Mouse (Mus musculus): ENCODE measurements around the gene Mmp11.

Gene Mmp11

GRCm38 (mm10) chr10:75937851-75938643 lies 1.8 kb upstream of the Mmp11 start:
- DNase-seq (ENCODE audit: extremely low spot score), result no peak

- no peak for DNase-seq (ENCODE audit: extremely low spot score)
Measured at GRCm38 (mm10) chr10:75936909-75937667, 792 bp upstream of the Mmp11 start.

- no peak for DNase-seq (ENCODE audit: extremely low spot score)
Measured at GRCm38 (mm10) chr10:75934991-75935390, 1.3 kb downstream of the Mmp11 start.

- no peak for DNase-seq (ENCODE audit: extremely low spot score)
Measured at GRCm38 (mm10) chr10:75932891-75933290, 3.4 kb downstream of the Mmp11 start, which contains the start of gene Chchd10. Gene Chchd10 (plus strand): TSS chr10:75933130.

GRCm38 (mm10) chr10:75932081-75932678 lies 4.1 kb downstream of the Mmp11 start:
- peak; percentile 82 for DNase-seq (ENCODE audit: extremely low spot score)

- DNase-seq (ENCODE audit: extremely low spot score), result no peak
Measured at GRCm38 (mm10) chr10:75931311-75931710, 5.0 kb downstream of the Mmp11 start.

GRCm38 (mm10) chr10:75930304-75930703 lies 6.0 kb downstream of the Mmp11 start:
- DNase-seq (ENCODE audit: extremely low spot score), result no peak

GRCm38 (mm10) chr10:75926396-75926795 lies 9.9 kb downstream of the Mmp11 start:
- DNase-seq (ENCODE audit: extremely low spot score), result no peak

GRCm38 (mm10) chr10:75924324-75924723 lies 12.0 kb downstream of the Mmp11 start:
- DNase-seq (ENCODE audit: extremely low spot score), result no peak

- no peak for DNase-seq (ENCODE audit: extremely low spot score)
Measured at GRCm38 (mm10) chr10:75921726-75922560, 14.4 kb downstream of the Mmp11 start.

- DNase-seq (ENCODE audit: extremely low spot score), result peak; percentile 91
Measured at GRCm38 (mm10) chr10:75921026-75921725, 15.1 kb downstream of the Mmp11 start, which contains the start of gene Smarcb1. Gene Smarcb1 (minus strand): TSS chr10:75921617.

GRCm38 (mm10) chr10:75919026-75919425 lies 17.3 kb downstream of the Mmp11 start:
- no peak for DNase-seq (ENCODE audit: extremely low spot score)

GRCm38 (mm10) chr10:75916840-75917239 lies 19.5 kb downstream of the Mmp11 start:
- DNase-seq (ENCODE audit: extremely low spot score), result no peak

GRCm38 (mm10) chr10:75915557-75915956 lies 20.7 kb downstream of the Mmp11 start:
- no peak for DNase-seq (ENCODE audit: extremely low spot score)

- no peak for DNase-seq (ENCODE audit: extremely low spot score)
Measured at GRCm38 (mm10) chr10:75913013-75913589, 23.2 kb downstream of the Mmp11 start.

GRCm38 (mm10) chr10:75910698-75911097 lies 25.6 kb downstream of the Mmp11 start:
- DNase-seq (ENCODE audit: extremely low spot score), result no peak

- DNase-seq (ENCODE audit: extremely low spot score), result no peak
Measured at GRCm38 (mm10) chr10:75906882-75907281, 29.4 kb downstream of the Mmp11 start.

GRCm38 (mm10) chr10:75904391-75904790 lies 31.9 kb downstream of the Mmp11 start:
- no peak for DNase-seq (ENCODE audit: extremely low spot score)

- DNase-seq (ENCODE audit: extremely low spot score), result no peak
Measured at GRCm38 (mm10) chr10:75898846-75899245, 37.5 kb downstream of the Mmp11 start.

- DNase-seq (ENCODE audit: extremely low spot score), result no peak
Measured at GRCm38 (mm10) chr10:75898039-75898564, 38.2 kb downstream of the Mmp11 start.

All from embryo, embryonic 9.5 days (tissue).